Mouse (Mus musculus): ENCODE measurements around the gene Gnb4. TPM values are rescaled to one million over a fixed set of nuclear protein-coding genes. Genes with fewer than 3 reads are reported as not detected.

The Gnb4 gene
- polyA plus RNA-seq, 1 experiment from 2014 or later = 47.0 TPM

- WGBS = 97% methylated on average over 2 of the region's 2 CpGs
- Histone ChIP-seq H3K4me2 (replicated peaks) (no peak overlapping the region), H3K27ac (replicated peaks) (no peak overlapping the region), H3K9ac (replicated peaks) (no peak overlapping the region), H3K4me1 (no peaks in the 10 kb centered on the region), H3K9me3 (no peaks in the 10 kb centered on the region), H3K36me3 (peaks cover 54% of the 10 kb centered on the region), H3K27me3 (no peaks in the 10 kb centered on the region), H3K4me3 (no peak overlapping the region)
- ATAC-seq (ENCODE audit: low FRiP score, low read depth) = no peak
These were observed 43.3 kb downstream of the Gnb4 start for GRCm38 (mm10) chr3:32573086-32573485.

- no peak overlapping the region for H3K4me3 ChIP-seq
- no peaks in the 10 kb centered on the region for H3K27me3 ChIP-seq
- H3K36me3 ChIP-seq = peaks cover 43% of the 10 kb centered on the region
- no peak overlapping the region for H3K27ac ChIP-seq (replicated peaks)
- H3K9ac ChIP-seq (replicated peaks) = no peak overlapping the region
- no peak overlapping the region for H3K4me2 ChIP-seq (replicated peaks)
- H3K4me1 ChIP-seq = no peaks in the 10 kb centered on the region
- ATAC-seq (ENCODE audit: low FRiP score, low read depth) = no peak
- H3K9me3 ChIP-seq = no peaks in the 10 kb centered on the region
- 94% methylated on average over 6 of the region's 6 CpGs for WGBS
These were observed 53.0 kb downstream of the Gnb4 start for GRCm38 (mm10) chr3:32563401-32563800.

GRCm38 (mm10) chr3:32553061-32553460 lies 63.3 kb downstream of the Gnb4 start:
- Histone ChIP-seq H3K9ac (replicated peaks) (no peak overlapping the region), H3K9me3 (no peaks in the 10 kb centered on the region), H3K27ac (replicated peaks) (no peak overlapping the region), H3K4me1 (no peaks in the 10 kb centered on the region), H3K4me2 (replicated peaks) (no peak overlapping the region), H3K4me3 (no peak overlapping the region), H3K36me3 (peaks cover 43% of the 10 kb centered on the region), H3K27me3 (no peaks in the 10 kb centered on the region)
- no peak for ATAC-seq (ENCODE audit: low FRiP score, low read depth)
- 100% methylated on average over 1 of the region's 1 CpGs for WGBS

GRCm38 (mm10) chr3:32538091-32538490 lies 78.3 kb downstream of the Gnb4 start:
- Histone ChIP-seq H3K27ac (replicated peaks) (no peak overlapping the region), H3K4me2 (replicated peaks) (no peak overlapping the region), H3K27me3 (no peaks in the 10 kb centered on the region), H3K4me1 (no peaks in the 10 kb centered on the region; the same call in 1 of the 2 replicates), H3K9ac (replicated peaks) (no peak overlapping the region), H3K36me3 (peaks cover 39% of the 10 kb centered on the region), H3K9me3 (no peaks in the 10 kb centered on the region), H3K4me3 (no peak overlapping the region)
- ATAC-seq (ENCODE audit: low FRiP score, low read depth) = no peak
- 93% methylated on average over 5 of the region's 5 CpGs for WGBS

GRCm38 (mm10) chr3:32537556-32537955 lies 78.8 kb downstream of the Gnb4 start:
- peaks cover 39% of the 10 kb centered on the region for H3K36me3 ChIP-seq
- H3K4me1 ChIP-seq = no peaks in the 10 kb centered on the region; the same call in 1 of the 2 replicates
- no peaks in the 10 kb centered on the region for H3K27me3 ChIP-seq
- H3K9me3 ChIP-seq = no peaks in the 10 kb centered on the region
- WGBS = 69% methylated on average over 1 of the region's 1 CpGs
- no peak for ATAC-seq (ENCODE audit: low FRiP score, low read depth)
- H3K9ac ChIP-seq (replicated peaks) = no peak overlapping the region
- no peak overlapping the region for H3K4me3 ChIP-seq
- H3K27ac ChIP-seq (replicated peaks) = no peak overlapping the region
- H3K4me2 ChIP-seq (replicated peaks) = no peak overlapping the region

- Histone ChIP-seq H3K4me3 (no peak overlapping the region), H3K4me2 (replicated peaks) (no peak overlapping the region), H3K9ac (replicated peaks) (no peak overlapping the region), H3K27ac (replicated peaks) (no peak overlapping the region), H3K27me3 (no peaks in the 10 kb centered on the region), H3K9me3 (no peaks in the 10 kb centered on the region), H3K36me3 (peaks cover 39% of the 10 kb centered on the region), H3K4me1 (no peaks in the 10 kb centered on the region; the same call in 1 of the 2 replicates)
- 90% methylated on average over 1 of the region's 1 CpGs for WGBS
- ATAC-seq (ENCODE audit: low FRiP score, low read depth) = no peak
These were observed 80.7 kb downstream of the Gnb4 start for GRCm38 (mm10) chr3:32535692-32536091.

Other genes with a start within 250 kb of the Gnb4 start
- gene Pik3ca, start 218.9 kb downstream of the Gnb4 start, polyA plus RNA-seq (2016; fragmentation: Nextera tagmentation; extraction: Ambion mirVana) = 10.2 and 12.0 TPM in 2 replicates
- gene Kcnmb3, start 124.4 kb downstream of the Gnb4 start, polyA plus RNA-seq (2016; fragmentation: Nextera tagmentation; extraction: Ambion mirVana) = 0.13 and 0.23 TPM in 2 replicates
- gene Zfp639, start 106.3 kb downstream of the Gnb4 start, polyA plus RNA-seq (2016; fragmentation: Nextera tagmentation; extraction: Ambion mirVana) = 37.3 and 42.3 TPM in 2 replicates
- 41.4 and 51.0 TPM in 2 replicates for gene Mfn1, start 87.1 kb downstream of the Gnb4 start, polyA plus RNA-seq (2016; fragmentation: Nextera tagmentation; extraction: Ambion mirVana)
- gene Actl6a, start 89.7 kb upstream of the Gnb4 start, polyA plus RNA-seq (2016; fragmentation: Nextera tagmentation; extraction: Ambion mirVana) = 203 and 222 TPM in 2 replicates
- gene Ndufb5, start 120.4 kb upstream of the Gnb4 start, polyA plus RNA-seq (2016; fragmentation: Nextera tagmentation; extraction: Ambion mirVana) = 282 and 290 TPM in 2 replicates
- gene Mrpl47, start 121.0 kb upstream of the Gnb4 start, polyA plus RNA-seq (2016; fragmentation: Nextera tagmentation; extraction: Ambion mirVana) = 34.0 and 37.0 TPM in 2 replicates
- gene Usp13, start 201.0 kb upstream of the Gnb4 start, polyA plus RNA-seq (2016; fragmentation: Nextera tagmentation; extraction: Ambion mirVana) = 6.2 and 6.8 TPM in 2 replicates